Mouse (Mus musculus) testis, adult 2 months (tissue): ENCODE results near the gene Mbd6.

Source experiments
- CTCF ChIP-seq: fragments of 200-500 bp; IDR thresholded peaks from 2 replicates; pipeline ENCODE4 v1.5.1; 2012; ENCODE audit warnings: low read depth, mild to moderate bottlenecking, inconsistent platforms, low read length, moderate library complexity; ENCODE audit not compliant: control insufficient read depth, insufficient read depth, insufficient replicate concordance
- POLR2A ChIP-seq: fragments of 200-500 bp; IDR thresholded peaks from 2 replicates; pipeline ENCODE4 v1.6.1; 2012; ENCODE audit warnings: low read depth, mild to moderate bottlenecking, inconsistent platforms, low read length, moderate library complexity; ENCODE audit not compliant: control insufficient read depth

DNA sequence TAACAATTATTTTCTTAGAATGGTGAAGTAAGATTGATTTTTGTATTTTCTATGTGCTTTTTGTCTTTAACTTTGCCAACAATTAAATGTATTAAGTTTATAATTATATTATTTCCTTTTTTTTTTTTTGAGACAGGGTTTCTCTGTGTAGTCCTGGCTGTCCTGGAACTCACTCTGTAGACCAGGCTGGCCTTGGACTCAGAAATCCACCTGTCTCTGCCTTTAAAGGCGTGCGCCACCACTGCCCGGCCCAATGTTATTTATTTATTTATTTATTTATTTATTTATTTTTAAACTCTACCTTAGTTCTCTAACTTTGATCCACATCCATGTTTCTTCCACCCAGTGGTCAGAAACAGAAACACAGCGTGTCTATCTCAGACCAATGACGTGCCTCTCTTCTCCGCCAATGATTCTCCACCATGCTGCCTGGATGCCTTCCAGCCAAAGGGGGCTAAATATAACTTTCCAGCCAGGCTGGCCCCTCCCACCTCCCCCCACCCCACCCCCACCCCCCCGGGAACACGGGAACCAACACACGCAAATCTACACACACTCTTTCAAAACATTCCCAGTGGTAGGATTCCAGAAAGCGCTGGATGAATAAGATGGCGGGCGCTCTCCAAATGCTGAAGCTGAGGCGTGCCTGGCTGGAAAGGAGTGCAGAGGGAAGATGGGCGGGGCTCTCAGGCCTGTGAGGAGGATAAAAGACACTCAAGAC, 33.0 kb downstream of the Mbd6 start:
- TF ChIP-seq POLR2A (no peak), CTCF (no peak)
